28 mouse cellular contexts compared by ENCODE assay signal in the genomic region with DNA sequence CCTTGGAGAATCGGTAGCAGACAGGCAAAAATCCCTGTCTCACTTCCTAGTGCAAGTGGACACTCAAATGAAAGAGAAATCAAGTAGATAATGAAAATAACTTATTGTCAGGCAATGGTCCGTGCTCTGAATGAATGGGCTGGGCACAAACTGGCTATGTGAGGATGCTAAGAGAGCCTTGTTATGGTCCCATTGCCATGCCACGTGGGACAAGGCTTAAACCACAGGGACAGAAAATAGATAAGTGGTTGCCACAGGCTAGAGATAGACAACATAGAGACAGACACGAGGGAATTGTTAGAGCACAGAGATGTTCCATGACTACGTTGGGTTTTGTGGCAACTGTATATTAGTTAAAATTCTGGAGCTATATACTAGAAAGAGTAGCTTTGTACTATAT. TPM values are rescaled to one million over a fixed set of nuclear protein-coding genes. Genes with fewer than 3 reads are reported as not detected.
A peak's percentile ranks its signal among the peaks of the same experiment; 100 is the strongest.
DNase-seq lines count a peak whose midpoint lies in the region; ATAC-seq and TF ChIP-seq lines count a peak whose summit lies in the region.
"Had no signal": no experiment of that assay in that cellular context is flagged by ENCODE, and none has a peak within 500 bp of the region (broad histone marks: within the 10 kb centered on the region; RNA-seq: fewer than 3 reads in every experiment).

No protein-coding gene starts in this region.

- no peak for ATAC-seq in megakaryocyte, adult 5-6 weeks (ENCODE audit: poor library complexity, severe bottlenecking)
- ATAC-seq in common myeloid progenitor, adult 5-6 weeks (replicated peaks; ENCODE audit: low read depth, poor library complexity, severe bottlenecking), result peak; percentile 20; the same call in 1 of the 2 replicates
- ATAC-seq in megakaryocyte-erythroid progenitor cell, adult 5-6 weeks (replicated peaks; ENCODE audit: low FRiP score, low TSS enrichment, poor library complexity, severe bottlenecking), result peak; percentile 49; the same call in 1 of the 2 replicates
- ATAC-seq in hindbrain, embryonic 14.5 days (ENCODE audit: low FRiP score), result no peak
- ATAC-seq in stomach, postnatal 0 days (ENCODE audit: low FRiP score, low TSS enrichment), result no peak
- ATAC-seq: activated CD4-positive, CD25-positive, alpha-beta regulatory T cell, adult 4 months; forebrain, embryonic 15.5 days; hindbrain, postnatal 0 days; inflammation-experienced regulatory T-cells, adult 6 months had no signal

- no peak overlapping the region for H3K9ac ChIP-seq in hindbrain, embryonic 14.5 days
- H3K9ac ChIP-seq in stomach, postnatal 0 days (ENCODE audit: low read length), result no peak overlapping the region
- H3K9ac ChIP-seq: embryonic facial prominence, embryonic 13.5 days; forebrain, embryonic 12.5 days; forebrain, embryonic 15.5 days; hindbrain, embryonic 13.5 days had no signal

- H3K4me1 ChIP-seq in megakaryocyte, embryonic 14.5 days, result peaks cover 55% of the 10 kb centered on the region
- no peaks in the 10 kb centered on the region for H3K4me1 ChIP-seq in hindbrain, embryonic 14.5 days (replicated peaks; ENCODE audit: control insufficient read depth, insufficient read depth, low read length)
- no peaks in the 10 kb centered on the region for H3K4me1 ChIP-seq in stomach, postnatal 0 days (replicated peaks; ENCODE audit: control insufficient read depth, insufficient read depth)
- H3K4me1 ChIP-seq: hindbrain, embryonic 13.5 days had no signal

- no peak for DNase-seq in hindbrain, embryonic 14.5 days (ENCODE audit: low spot score)
- DNase-seq in stomach, postnatal 0 days (ENCODE audit: low spot score), result no peak
- DNase-seq: adrenal gland, postnatal 10 days; cerebellum, adult 11 months; cerebellum, adult 2 months; cerebellum, adult 9-11 months; cerebellum, postnatal 25 days; embryo, embryonic 11 days; gastrocnemius, postnatal 25 days had no signal

- 85% methylated on average over 5 of the region's 5 CpGs for WGBS in hindbrain, embryonic 14.5 days
- 78% methylated on average over 5 of the region's 5 CpGs for WGBS in stomach, postnatal 0 days

- peak overlapping the region; percentile 75 for H3K4me3 ChIP-seq in megakaryocyte, embryonic 14.5 days (replicated peaks)
- H3K4me3 ChIP-seq in hindbrain, embryonic 14.5 days (replicated peaks; ENCODE audit: low read length), result no peak overlapping the region
- H3K4me3 ChIP-seq in stomach, postnatal 0 days (ENCODE audit: low read depth, low read length), result no peak overlapping the region
- H3K4me3 ChIP-seq: embryonic facial prominence, embryonic 10.5 days; embryonic facial prominence, embryonic 13.5 days; erythroblast, embryonic 14.5 days; forebrain, embryonic 12.5 days; forebrain, embryonic 15.5 days; hindbrain, embryonic 10.5 days; hindbrain, embryonic 13.5 days had no signal

- no peak overlapping the region for H3K27ac ChIP-seq in hindbrain, embryonic 14.5 days
- no peak overlapping the region for H3K27ac ChIP-seq in stomach, postnatal 0 days (replicated peaks)
- H3K27ac ChIP-seq: embryonic facial prominence, embryonic 10.5 days; embryonic facial prominence, embryonic 13.5 days; forebrain, embryonic 12.5 days; forebrain, embryonic 15.5 days; hindbrain, embryonic 10.5 days; hindbrain, embryonic 13.5 days; hindbrain, postnatal 0 days had no signal

- peaks cover 3% of the 10 kb centered on the region for H3K27me3 ChIP-seq in megakaryocyte, embryonic 14.5 days (replicated peaks)
- no peaks in the 10 kb centered on the region for H3K27me3 ChIP-seq in hindbrain, embryonic 14.5 days (ENCODE audit: control insufficient read depth, insufficient read depth, low read length)
- no peaks in the 10 kb centered on the region for H3K27me3 ChIP-seq in stomach, postnatal 0 days (ENCODE audit: control insufficient read depth, insufficient read depth, low read length)
- H3K27me3 ChIP-seq: embryonic facial prominence, embryonic 13.5 days; forebrain, embryonic 12.5 days; forebrain, embryonic 15.5 days; hindbrain, embryonic 13.5 days had no signal

- no peak for TF ChIP-seq CTCF in stomach, postnatal 0 days (IDR thresholded peaks at IDR 0.05; ENCODE audit: low read depth)

- H3K36me3 ChIP-seq in megakaryocyte, embryonic 14.5 days (replicated peaks; ENCODE audit: low read length), result peaks cover 2% of the 10 kb centered on the region
- no peaks in the 10 kb centered on the region for H3K36me3 ChIP-seq in hindbrain, embryonic 14.5 days (replicated peaks; ENCODE audit: control insufficient read depth, insufficient read depth)
- no peaks in the 10 kb centered on the region for H3K36me3 ChIP-seq in stomach, postnatal 0 days (ENCODE audit: control insufficient read depth, insufficient read depth, low read length)
- H3K36me3 ChIP-seq: embryonic facial prominence, embryonic 10.5 days; embryonic facial prominence, embryonic 13.5 days; forebrain, embryonic 12.5 days; forebrain, embryonic 15.5 days; hindbrain, embryonic 10.5 days; hindbrain, embryonic 13.5 days had no signal

- 0 out of 2 replicates have a peak, but pooled peaks cover 3% of the 10 kb centered on the region for H3K9me3 ChIP-seq in megakaryocyte, embryonic 14.5 days
- no peaks in the 10 kb centered on the region for H3K9me3 ChIP-seq in hindbrain, embryonic 14.5 days (ENCODE audit: control insufficient read depth, low read length)
- H3K9me3 ChIP-seq in stomach, postnatal 0 days (ENCODE audit: control insufficient read depth, low read length), result no peaks in the 10 kb centered on the region
- H3K9me3 ChIP-seq: embryonic facial prominence, embryonic 10.5 days; embryonic facial prominence, embryonic 13.5 days; forebrain, embryonic 12.5 days; forebrain, embryonic 15.5 days; hindbrain, embryonic 10.5 days; hindbrain, embryonic 13.5 days had no signal

- TF ChIP-seq EP300 in stomach, postnatal 0 days (optimal IDR thresholded peaks at IDR 0.05), result no peak

- H3K4me2 ChIP-seq in hindbrain, embryonic 14.5 days (replicated peaks), result no peak overlapping the region
- H3K4me2 ChIP-seq in stomach, postnatal 0 days (replicated peaks; ENCODE audit: low read depth), result no peak overlapping the region
- H3K4me2 ChIP-seq: embryonic facial prominence, embryonic 13.5 days; forebrain, embryonic 12.5 days; forebrain, embryonic 15.5 days; heart, embryonic 11.5 days; hindbrain, embryonic 13.5 days had no signal

RNA-seq across cellular contexts. Expression of a gene that starts 6.1 kb away (rescaled TPM):
- 6.1 and 11.0 TPM in 2 replicates for polyA plus RNA-seq in megakaryocyte, embryonic 14.5 days (2012; ENCODE audit: insufficient read depth, low replicate concordance)
- total RNA-seq in megakaryocyte, adult 5-6 weeks (2015), result 63.3 and 74.9 TPM in 2 replicates
- total RNA-seq in megakaryocyte, adult 5-6 weeks (2017), result 47.5 and 50.7 TPM in 2 replicates
- total RNA-seq in common myeloid progenitor, adult 5-6 weeks (2017), result 39.5 and 51.5 TPM in 2 replicates
- total RNA-seq in megakaryocyte-erythroid progenitor cell, adult 5-6 weeks (2014; fragmentation: Nextera tagmentation), result 16.9 and 18.0 TPM in 2 replicates
- total RNA-seq in megakaryocyte-erythroid progenitor cell, adult 5-6 weeks (2017), result 11.9 and 25.2 TPM in 2 replicates
- 49.2 and 53.1 TPM in 2 replicates for polyA plus RNA-seq in hindbrain, embryonic 14.5 days (2014; fragmentation: Nextera tagmentation; extraction: Ambion mirVana)
- 13.8 and 14.9 TPM in 2 replicates for polyA plus RNA-seq in stomach, postnatal 0 days (2015; fragmentation: Nextera tagmentation; extraction: Ambion mirVana)

RNA-seq across cellular contexts. Expression of a gene that starts 9.3 kb away (rescaled TPM):
- polyA plus RNA-seq in megakaryocyte, embryonic 14.5 days (2012; ENCODE audit: insufficient read depth, low replicate concordance), result not detected in 2 replicates
- 34.8 and 37.4 TPM in 2 replicates for total RNA-seq in megakaryocyte, adult 5-6 weeks (2015)
- 54.5 and 54.9 TPM in 2 replicates for total RNA-seq in megakaryocyte, adult 5-6 weeks (2017)
- total RNA-seq in common myeloid progenitor, adult 5-6 weeks (2017), result 9.6 and 13.0 TPM in 2 replicates
- total RNA-seq in megakaryocyte-erythroid progenitor cell, adult 5-6 weeks (2014; fragmentation: Nextera tagmentation), result 1.5 and 3.1 TPM in 2 replicates
- total RNA-seq in megakaryocyte-erythroid progenitor cell, adult 5-6 weeks (2017), result 2.3 and 3.6 TPM in 2 replicates
- polyA plus RNA-seq in hindbrain, embryonic 14.5 days (2014; fragmentation: Nextera tagmentation; extraction: Ambion mirVana), result not detected in 2 replicates
- polyA plus RNA-seq in stomach, postnatal 0 days (2015; fragmentation: Nextera tagmentation; extraction: Ambion mirVana), result 1.1 and 1.6 TPM in 2 replicates
- total RNA-seq: adrenal gland, postnatal 36 days; gastrocnemius, postnatal 25 days; heart, postnatal 25 days had no signal
- polyA plus RNA-seq: C2C12; erythroblast, embryonic 14.5 days; forebrain, embryonic 12.5 days; heart, embryonic 11.5 days; heart, embryonic 14.5 days; hindbrain, embryonic 10.5 days; hindbrain, embryonic 13.5 days had no signal

Comparison
In these comparisons a context has a peak if more than half of its experiments do, and no peak if none do; other contexts are left out.
1. ATAC-seq: peak in common myeloid progenitor, adult 5-6 weeks (single experiment) and megakaryocyte-erythroid progenitor cell, adult 5-6 weeks (single experiment); none in megakaryocyte, adult 5-6 weeks (single experiment), hindbrain, embryonic 14.5 days (single experiment) and stomach, postnatal 0 days (single experiment).